Mouse (Mus musculus): ENCODE measurements around the gene Pagr1b. TPM values are rescaled to one million over a fixed set of nuclear protein-coding genes. Genes with fewer than 3 reads are reported as not detected.
A peak's percentile ranks its signal among the peaks of the same experiment; 100 is the strongest.

Pagr1b gene
- polyA plus RNA-seq, 1 experiment, result 0.90 TPM

GRCm38 (mm10) chr7:126978841-126979240 is 37.4 kb downstream of the Pagr1b start:
- TF ChIP-seq CTCF (IDR thresholded peaks at IDR 0.05; ENCODE audit: control insufficient read depth, insufficient read depth, insufficient replicate concordance, low read depth, low read length) (no peak), POLR2A (IDR thresholded peaks at IDR 0.05; ENCODE audit: control insufficient read depth, low read depth, low read length) (no peak)
- Histone ChIP-seq H3K4me1 (ENCODE audit: control insufficient read depth, insufficient read depth, low read length) (peaks cover 11% of the 10 kb centered on the region), H3K36me3 (ENCODE audit: control insufficient read depth, insufficient read depth, low read length) (no peaks in the 10 kb centered on the region), H3K4me3 (ENCODE audit: control insufficient read depth, low read depth, low read length) (peak overlapping the region; percentile 2), H3K27me3 (ENCODE audit: control insufficient read depth, insufficient read depth, low read length) (no peaks in the 10 kb centered on the region), H3K27ac (ENCODE audit: control insufficient read depth, insufficient read depth, low read depth, low read length) (no peak overlapping the region)

- H3K4me1 ChIP-seq (ENCODE audit: control insufficient read depth, insufficient read depth, low read length), result peaks cover 11% of the 10 kb centered on the region
- H3K27me3 ChIP-seq (ENCODE audit: control insufficient read depth, insufficient read depth, low read length), result no peaks in the 10 kb centered on the region
- peak overlapping the region; percentile 91 for H3K4me3 ChIP-seq (ENCODE audit: control insufficient read depth, low read depth, low read length)
- TF ChIP-seq CTCF (IDR thresholded peaks at IDR 0.05; ENCODE audit: control insufficient read depth, insufficient read depth, insufficient replicate concordance, low read depth, low read length) (no peak), POLR2A (IDR thresholded peaks at IDR 0.05; ENCODE audit: control insufficient read depth, low read depth, low read length) (no peak)
- no peak overlapping the region for H3K27ac ChIP-seq (ENCODE audit: control insufficient read depth, insufficient read depth, low read depth, low read length)
- H3K36me3 ChIP-seq (ENCODE audit: control insufficient read depth, insufficient read depth, low read length), result no peaks in the 10 kb centered on the region
These were observed 39.3 kb downstream of the Pagr1b start for GRCm38 (mm10) chr7:126976878-126977459.

GRCm38 (mm10) chr7:126975950-126976866 is 40.1 kb downstream of the Pagr1b start, which contains the start of gene Cdiptos:
Cdiptos (minus strand) TSS chr7:126976098.
- Histone ChIP-seq H3K4me1 (ENCODE audit: control insufficient read depth, insufficient read depth, low read length) (peaks cover 11% of the 10 kb centered on the region), H3K27ac (ENCODE audit: control insufficient read depth, insufficient read depth, low read depth, low read length) (peak within 1 kb of the TSS; percentile 96), H3K36me3 (ENCODE audit: control insufficient read depth, insufficient read depth, low read length) (no peaks in the 10 kb centered on the region), H3K4me3 (ENCODE audit: control insufficient read depth, low read depth, low read length) (peak within 1 kb of the TSS; percentile 91), H3K27me3 (ENCODE audit: control insufficient read depth, insufficient read depth, low read length) (no peaks in the 10 kb centered on the region)
- TF ChIP-seq CTCF (IDR thresholded peaks at IDR 0.05; ENCODE audit: control insufficient read depth, insufficient read depth, insufficient replicate concordance, low read depth, low read length), result peak; percentile 91
- TF ChIP-seq POLR2A (IDR thresholded peaks at IDR 0.05; ENCODE audit: control insufficient read depth, low read depth, low read length), result peak; percentile 68

GRCm38 (mm10) chr7:126975893-126975949 is 40.6 kb downstream of the Pagr1b start, which contains the start of gene Cdipt:
Cdipt (plus strand) TSS chr7:126975914.
- peak within 1 kb of the TSS; percentile 91 for H3K4me3 ChIP-seq (ENCODE audit: control insufficient read depth, low read depth, low read length)
- H3K27ac ChIP-seq (ENCODE audit: control insufficient read depth, insufficient read depth, low read depth, low read length), result peak within 1 kb of the TSS; percentile 96
- peaks cover 11% of the 10 kb centered on the region for H3K4me1 ChIP-seq (ENCODE audit: control insufficient read depth, insufficient read depth, low read length)
- no peaks in the 10 kb centered on the region for H3K36me3 ChIP-seq (ENCODE audit: control insufficient read depth, insufficient read depth, low read length)
- TF ChIP-seq CTCF (IDR thresholded peaks at IDR 0.05; ENCODE audit: control insufficient read depth, insufficient read depth, insufficient replicate concordance, low read depth, low read length), result no peak
- TF ChIP-seq POLR2A (IDR thresholded peaks at IDR 0.05; ENCODE audit: control insufficient read depth, low read depth, low read length), result no peak
- H3K27me3 ChIP-seq (ENCODE audit: control insufficient read depth, insufficient read depth, low read length), result no peaks in the 10 kb centered on the region

- TF ChIP-seq POLR2A (IDR thresholded peaks at IDR 0.05; ENCODE audit: control insufficient read depth, low read depth, low read length) (no peak; the same call in 1 of the 2 replicates), CTCF (IDR thresholded peaks at IDR 0.05; ENCODE audit: control insufficient read depth, insufficient read depth, insufficient replicate concordance, low read depth, low read length) (no peak)
- Histone ChIP-seq H3K27ac (ENCODE audit: control insufficient read depth, insufficient read depth, low read depth, low read length) (peak overlapping the region; percentile 96), H3K4me1 (ENCODE audit: control insufficient read depth, insufficient read depth, low read length) (peaks cover 11% of the 10 kb centered on the region), H3K27me3 (ENCODE audit: control insufficient read depth, insufficient read depth, low read length) (no peaks in the 10 kb centered on the region), H3K4me3 (ENCODE audit: control insufficient read depth, low read depth, low read length) (peak overlapping the region; percentile 91), H3K36me3 (ENCODE audit: control insufficient read depth, insufficient read depth, low read length) (no peaks in the 10 kb centered on the region)
These were observed 40.8 kb downstream of the Pagr1b start for GRCm38 (mm10) chr7:126975493-126975892.

- H3K27ac ChIP-seq (ENCODE audit: control insufficient read depth, insufficient read depth, low read depth, low read length), result no peak overlapping the region
- TF ChIP-seq POLR2A (IDR thresholded peaks at IDR 0.05; ENCODE audit: control insufficient read depth, low read depth, low read length), result no peak
- TF ChIP-seq CTCF (IDR thresholded peaks at IDR 0.05; ENCODE audit: control insufficient read depth, insufficient read depth, insufficient replicate concordance, low read depth, low read length), result no peak
These were observed 48.9 kb downstream of the Pagr1b start for GRCm38 (mm10) chr7:126967361-126967760.

GRCm38 (mm10) chr7:126965568-126965967 is 50.7 kb downstream of the Pagr1b start:
- no peaks in the 10 kb centered on the region; the same call in 1 of the 2 replicates for H3K4me1 ChIP-seq (ENCODE audit: control insufficient read depth, insufficient read depth, low read length)
- TF ChIP-seq POLR2A (IDR thresholded peaks at IDR 0.05; ENCODE audit: control insufficient read depth, low read depth, low read length) (no peak), CTCF (IDR thresholded peaks at IDR 0.05; ENCODE audit: control insufficient read depth, insufficient read depth, insufficient replicate concordance, low read depth, low read length) (no peak)
- H3K27ac ChIP-seq (ENCODE audit: control insufficient read depth, insufficient read depth, low read depth, low read length), result no peak overlapping the region
- peaks cover 2% of the 10 kb centered on the region; the same call in 1 of the 2 replicates for H3K36me3 ChIP-seq (ENCODE audit: control insufficient read depth, insufficient read depth, low read length)
- no peak overlapping the region for H3K4me3 ChIP-seq (ENCODE audit: control insufficient read depth, low read depth, low read length)
- no peaks in the 10 kb centered on the region for H3K27me3 ChIP-seq (ENCODE audit: control insufficient read depth, insufficient read depth, low read length)

More at GRCm38 (mm10) chr7:126967361-126967760, 48.9 kb downstream of the Pagr1b start:
- no peaks in the 10 kb centered on the region for H3K27me3 ChIP-seq (ENCODE audit: control insufficient read depth, insufficient read depth, low read length)
- no peaks in the 10 kb centered on the region; the same call in 1 of the 2 replicates for H3K4me1 ChIP-seq (ENCODE audit: control insufficient read depth, insufficient read depth, low read length)
- no peaks in the 10 kb centered on the region; the same call in 1 of the 2 replicates for H3K36me3 ChIP-seq (ENCODE audit: control insufficient read depth, insufficient read depth, low read length)
- no peak overlapping the region for H3K4me3 ChIP-seq (ENCODE audit: control insufficient read depth, low read depth, low read length)
